Mouse (Mus musculus): ENCODE data around the gene Gja10.

Gja10 gene

GRCm38 (mm10) chr4:32602660-32603059 lies at the start of gene Gja10:
TSS of gene Gja10 (minus strand) at chr4:32602760.
- no peak for DNase-seq (ENCODE audit: low read depth)

GRCm38 (mm10) chr4:32651669-32652068 lies 49.1 kb upstream of the Gja10 start:
- no peak for DNase-seq (ENCODE audit: low read depth)

GRCm38 (mm10) chr4:32621637-32622036 lies 19.1 kb upstream of the Gja10 start:
- DNase-seq (ENCODE audit: low read depth): no peak

- DNase-seq (ENCODE audit: low read depth): peak; percentile 100
Observed at GRCm38 (mm10) chr4:32615034-32615881, 12.7 kb upstream of the Gja10 start, which contains the start of gene Casp8ap2. TSS of gene Casp8ap2 (plus strand) at chr4:32615451.

DNA sequence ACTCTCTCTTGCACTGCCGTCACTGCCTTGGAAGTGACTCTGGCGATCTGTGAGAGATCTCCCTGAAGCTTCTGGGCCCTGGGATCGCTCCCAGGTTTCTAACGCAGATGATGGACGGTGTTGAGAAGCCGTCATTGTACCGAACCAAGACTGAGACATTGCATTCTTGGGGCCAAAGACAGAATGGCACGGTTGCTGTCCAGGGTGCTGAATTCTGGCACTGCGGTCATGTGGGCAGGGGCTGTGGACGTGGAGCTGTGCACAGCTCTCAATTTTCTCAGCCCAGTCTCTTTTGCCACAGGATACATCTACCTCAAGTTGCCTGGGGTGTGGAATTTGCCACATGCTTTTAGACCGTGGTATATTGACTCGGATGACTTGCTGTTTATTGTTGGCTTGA lies 1.4 kb downstream of the Gja10 start:
- peak; percentile 80 for DNase-seq (ENCODE audit: low read depth)

GRCm38 (mm10) chr4:32588237-32588636 lies 14.3 kb downstream of the Gja10 start:
- DNase-seq (ENCODE audit: low read depth): peak; percentile 93

GRCm38 (mm10) chr4:32587543-32587942 lies 15.0 kb downstream of the Gja10 start:
- DNase-seq (ENCODE audit: low read depth): peak; percentile 79

- DNase-seq (ENCODE audit: low read depth): peak; percentile 91
Observed at GRCm38 (mm10) chr4:32586596-32586995, 16.0 kb downstream of the Gja10 start.

- no peak for DNase-seq (ENCODE audit: low read depth)
Observed at GRCm38 (mm10) chr4:32584181-32584580, 18.4 kb downstream of the Gja10 start.

DNA sequence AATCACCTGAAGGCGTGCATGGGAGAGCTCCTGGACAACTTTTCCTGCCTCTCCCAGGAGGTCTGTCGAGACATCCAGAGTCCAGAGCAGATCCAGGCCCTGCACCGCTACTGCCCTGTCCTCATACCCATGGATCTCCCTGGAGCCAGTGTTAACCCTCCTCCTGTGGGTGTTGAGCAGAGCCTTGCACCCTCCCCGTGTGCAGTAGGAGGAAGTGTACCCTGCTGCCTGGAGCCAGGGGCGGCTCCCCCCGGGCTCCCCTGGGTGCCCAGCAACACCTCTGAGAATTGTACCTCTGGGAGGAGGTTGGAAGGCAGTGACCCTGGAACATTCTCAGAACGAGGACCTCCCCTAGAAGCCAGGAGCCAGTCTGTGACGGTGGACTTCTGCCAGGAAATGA lies 22.7 kb downstream of the Gja10 start:
- DNase-seq (ENCODE audit: low read depth): no peak

- DNase-seq (ENCODE audit: low read depth): no peak
Observed at GRCm38 (mm10) chr4:32575165-32575564, 27.4 kb downstream of the Gja10 start.

- DNase-seq (ENCODE audit: low read depth): peak; percentile 19
Observed at GRCm38 (mm10) chr4:32574604-32575003, 28.0 kb downstream of the Gja10 start.

DNA sequence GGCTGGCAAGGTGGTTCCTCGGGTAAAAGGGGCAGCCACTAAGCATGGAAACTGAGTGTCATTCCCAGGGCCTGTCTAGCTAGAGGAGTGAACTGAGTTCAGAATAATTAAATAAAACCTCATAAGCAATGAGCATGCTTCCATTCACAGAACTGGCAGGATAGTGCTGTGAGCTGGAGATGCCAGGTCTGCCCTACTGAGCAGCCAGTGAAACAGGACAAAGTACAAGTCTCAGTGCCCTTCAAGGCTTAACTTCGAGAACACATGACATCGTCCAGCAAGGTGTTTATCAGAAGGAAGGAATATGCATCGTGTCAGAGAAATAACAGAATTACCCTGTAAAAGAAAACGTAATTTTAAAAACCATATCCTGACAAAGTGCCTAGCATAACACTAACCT lies 29.0 kb downstream of the Gja10 start:
- DNase-seq (ENCODE audit: low read depth): no peak

DNA sequence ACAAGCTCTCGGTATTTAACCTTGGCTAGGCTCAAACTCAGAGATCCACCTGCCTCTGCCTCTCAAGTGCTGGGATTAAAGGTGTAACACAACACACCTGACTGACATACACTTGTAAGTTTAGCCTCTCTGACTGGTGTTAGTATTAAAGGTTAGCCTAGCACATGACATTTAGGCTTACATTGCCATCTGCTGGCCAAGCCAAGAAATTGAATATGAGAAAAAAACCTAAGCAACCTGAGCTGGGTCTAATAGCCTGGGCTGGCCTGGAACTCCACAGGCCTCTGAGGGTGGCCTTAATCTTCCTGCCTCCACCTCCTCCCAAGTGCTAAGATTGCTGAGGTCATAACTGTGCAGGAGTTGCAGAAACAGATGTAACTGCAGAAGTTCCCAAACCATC lies 30.4 kb downstream of the Gja10 start:
- DNase-seq (ENCODE audit: low read depth): peak; percentile 76

- DNase-seq (ENCODE audit: low read depth): peak; percentile 12
Observed at GRCm38 (mm10) chr4:32571441-32571840, 31.1 kb downstream of the Gja10 start.

GRCm38 (mm10) chr4:32570939-32571317 lies 31.6 kb downstream of the Gja10 start:
- DNase-seq (ENCODE audit: low read depth): no peak

DNA sequence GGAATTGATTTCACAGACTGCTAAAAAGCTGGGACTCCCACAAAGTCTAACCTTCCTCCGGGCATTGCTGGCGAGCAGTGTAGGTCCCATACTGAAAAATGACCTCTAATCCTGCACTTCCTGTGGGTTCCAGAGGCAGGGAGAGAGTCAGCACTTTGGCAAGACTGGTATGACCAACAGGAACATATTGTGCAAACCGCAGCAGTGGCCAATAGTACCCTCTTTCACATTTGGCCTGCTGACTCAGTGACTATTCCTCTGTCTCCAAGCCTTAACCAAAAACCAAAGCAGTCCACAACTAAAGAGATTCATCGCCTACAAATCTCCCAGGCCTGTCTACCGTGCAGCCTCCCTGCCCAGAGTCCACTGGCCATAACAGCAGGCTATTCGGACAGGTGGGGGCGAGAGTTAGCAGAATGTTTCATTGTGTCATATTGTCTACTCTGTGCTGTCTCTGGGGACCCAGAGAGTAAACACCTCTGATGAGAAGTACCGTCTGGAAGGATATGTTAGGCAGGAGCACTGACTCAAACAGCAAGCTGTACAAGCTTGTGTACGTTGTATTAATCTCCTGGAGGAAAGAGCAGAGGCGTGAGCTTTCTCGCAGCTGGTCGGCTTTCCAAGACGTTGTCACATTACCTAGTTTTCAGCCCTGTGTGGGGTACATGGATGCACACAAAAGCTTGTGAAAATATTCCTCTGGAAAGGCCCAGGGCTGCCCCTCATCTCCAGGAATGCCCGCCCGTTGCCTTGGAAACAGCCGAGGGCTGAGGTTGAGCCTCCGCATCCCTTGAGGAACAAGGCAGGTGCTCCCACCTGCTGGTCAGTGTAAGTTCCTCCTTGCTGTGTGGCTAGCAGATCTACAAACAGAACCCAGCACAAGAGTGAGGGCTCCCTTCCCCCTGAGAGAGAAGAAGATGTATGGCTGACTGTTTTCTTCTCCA lies 32.3 kb downstream of the Gja10 start:
- no peak for DNase-seq (ENCODE audit: low read depth)

GRCm38 (mm10) chr4:32569054-32569453 lies 33.5 kb downstream of the Gja10 start:
- no peak for DNase-seq (ENCODE audit: low read depth)

DNA sequence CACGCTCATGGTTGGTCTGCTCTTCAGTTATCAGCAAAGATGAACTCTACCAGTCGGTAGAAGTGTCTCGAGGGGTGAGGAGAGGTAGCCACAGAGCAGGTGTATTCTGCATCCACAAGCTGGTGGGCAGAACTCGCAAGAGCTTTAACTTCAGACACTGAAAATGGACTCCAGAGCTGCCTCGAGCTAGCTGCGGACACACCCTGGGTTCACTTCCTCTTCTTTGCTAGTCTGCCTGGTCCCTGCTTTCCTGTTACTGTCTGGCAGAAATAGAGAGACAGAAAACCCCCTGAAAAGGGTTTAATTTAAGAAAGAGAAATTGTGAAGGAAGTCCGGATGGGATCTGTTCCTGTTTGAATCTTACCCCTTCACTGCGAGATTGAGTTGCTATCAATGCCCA lies 37.6 kb downstream of the Gja10 start:
- peak; percentile 21 for DNase-seq (ENCODE audit: low read depth)

- DNase-seq (ENCODE audit: low read depth): no peak
Observed at GRCm38 (mm10) chr4:32564416-32564815, 38.1 kb downstream of the Gja10 start.

DNA sequence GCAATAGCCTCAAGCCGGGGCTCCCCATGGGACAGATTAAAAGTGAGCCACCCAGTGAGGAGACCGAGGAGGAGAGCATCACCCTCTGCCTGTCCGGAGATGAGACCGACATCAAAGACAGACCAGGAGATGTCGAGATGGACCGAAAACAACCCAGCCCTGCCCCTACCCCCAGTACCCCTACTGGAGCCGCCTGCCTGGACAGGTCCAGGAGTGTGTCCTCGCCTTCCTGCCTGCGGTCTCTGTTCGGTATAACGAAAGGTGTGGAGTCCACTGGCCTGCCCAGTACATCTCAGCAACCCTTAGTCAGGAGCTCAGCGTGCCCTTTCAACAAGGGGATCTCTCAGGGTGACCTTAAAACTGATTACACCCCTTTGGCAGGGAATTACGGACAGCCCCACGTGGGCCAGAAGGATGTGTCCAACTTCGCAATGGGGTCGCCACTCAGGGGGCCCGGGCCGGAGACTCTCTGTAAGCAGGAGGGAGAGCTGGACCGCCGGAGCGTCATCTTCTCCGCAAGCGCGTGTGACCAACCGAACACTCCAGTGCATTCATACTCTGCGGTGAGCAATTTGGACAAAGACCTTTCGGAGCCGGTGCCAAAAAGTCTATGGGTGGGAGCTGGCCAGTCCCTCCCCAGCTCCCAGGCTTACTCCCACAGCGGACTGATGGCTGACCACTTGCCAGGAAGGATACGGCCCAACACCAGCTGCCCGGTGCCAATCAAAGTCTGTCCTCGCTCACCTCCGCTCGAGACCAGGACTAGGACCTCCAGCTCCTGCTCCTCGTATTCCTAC lies 40.0 kb downstream of the Gja10 start:
- DNase-seq (ENCODE audit: low read depth): no peak

DNA sequence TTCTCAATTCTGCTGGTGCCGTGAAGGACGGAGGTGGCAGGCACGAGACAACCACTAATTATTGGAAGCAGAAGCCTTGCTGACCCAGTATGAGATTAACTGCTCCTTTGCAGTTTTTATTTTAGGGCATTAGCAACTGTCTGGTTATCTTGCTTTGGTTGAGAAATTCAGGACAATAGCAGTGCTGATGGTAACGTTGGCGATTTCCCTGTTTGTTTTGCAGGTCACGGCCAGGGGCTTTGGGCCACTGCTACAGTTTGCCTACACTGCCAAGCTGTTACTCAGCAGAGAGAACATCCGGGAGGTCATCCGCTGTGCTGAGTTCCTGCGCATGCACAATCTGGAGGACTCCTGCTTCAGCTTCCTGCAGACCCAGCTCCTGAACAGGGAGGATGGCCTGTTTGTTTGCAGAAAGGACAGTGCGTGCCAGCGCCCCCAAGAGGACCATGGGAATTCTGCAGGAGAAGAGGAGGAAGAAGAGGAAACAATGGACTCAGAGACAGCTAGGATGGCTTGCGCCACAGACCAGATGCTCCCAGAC lies 40.9 kb downstream of the Gja10 start:
- peak; percentile 34 for DNase-seq (ENCODE audit: low read depth)
